Mouse (Mus musculus): ENCODE results near the gene Ptx4. TPM values are rescaled to one million over a fixed set of nuclear protein-coding genes. Genes with fewer than 3 reads are reported as not detected.
A peak's percentile ranks its signal among the peaks of the same experiment; 100 is the strongest.
"Not testable (repeated sequence)": the region's sequence is repeated elsewhere in the genome, so short reads cannot be mapped to it uniquely, and the experiment has no call there.

The Ptx4 gene
- polyA plus RNA-seq, 2 experiments from 2014 or later, result not detected

- ATAC-seq, result peak; percentile 87
Measured at GRCm38 (mm10) chr17:25115664-25116432, 4.7 kb upstream of the Ptx4 start, which contains the start of gene Telo2. Telo2 (minus strand) TSS chr17:25115967.

DNA sequence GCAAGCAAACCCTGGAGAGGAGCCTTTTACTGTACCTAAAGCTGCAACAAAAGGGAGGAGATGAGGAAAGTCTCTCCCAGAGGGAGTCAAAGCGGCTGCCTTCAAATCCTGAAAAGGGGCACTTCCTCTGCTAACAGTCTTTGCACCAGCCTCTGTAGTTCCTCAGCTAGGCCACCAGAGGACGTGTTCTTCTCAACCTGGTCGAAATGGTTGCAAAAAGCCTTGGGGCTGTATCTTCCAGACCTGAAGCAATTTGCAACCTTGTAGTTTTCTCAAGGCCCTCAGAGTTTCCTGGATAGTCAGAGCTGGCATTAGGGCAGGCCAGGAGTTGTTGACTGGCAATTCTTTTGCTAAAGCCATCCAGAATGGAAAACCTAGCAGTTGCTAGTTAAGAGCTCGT lies 3.3 kb upstream of the Ptx4 start:
- no peak for ATAC-seq

- no peak for ATAC-seq
Measured at GRCm38 (mm10) chr17:25123979-25124378, 3.4 kb downstream of the Ptx4 start.

DNA sequence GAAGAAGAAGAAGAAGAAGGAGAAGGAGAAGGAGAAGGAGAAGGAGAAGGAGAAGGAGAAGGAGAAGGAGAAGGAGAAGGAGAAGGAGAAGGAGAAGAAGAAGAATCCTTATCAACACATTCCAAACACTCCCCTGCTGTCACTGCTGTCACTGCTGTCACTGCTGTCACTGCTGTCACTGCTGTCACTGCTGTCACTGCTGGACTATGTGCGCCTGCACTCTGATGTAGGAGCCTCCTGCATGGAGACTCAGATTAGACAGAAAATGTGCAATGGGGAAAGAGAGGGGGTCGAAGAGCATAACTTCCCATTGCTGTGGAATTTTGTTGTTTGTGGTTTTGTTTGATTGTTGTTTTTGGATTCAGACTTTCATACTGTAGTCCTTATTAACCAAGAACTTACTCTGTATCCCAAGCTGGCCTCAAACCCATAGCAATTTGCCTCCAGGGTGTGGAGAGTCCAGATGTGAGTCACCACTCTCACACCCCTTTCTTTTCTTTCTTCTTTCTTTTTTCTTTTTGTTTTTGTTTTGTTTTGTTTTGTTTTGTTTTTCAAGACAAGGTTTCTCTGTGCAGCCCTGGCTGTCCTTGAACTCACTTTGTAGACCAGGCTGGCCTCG lies 5.0 kb downstream of the Ptx4 start:
- ATAC-seq, result not testable (repeated sequence)

GRCm38 (mm10) chr17:25127079-25127478 lies 6.5 kb downstream of the Ptx4 start:
- no peak for ATAC-seq

DNA sequence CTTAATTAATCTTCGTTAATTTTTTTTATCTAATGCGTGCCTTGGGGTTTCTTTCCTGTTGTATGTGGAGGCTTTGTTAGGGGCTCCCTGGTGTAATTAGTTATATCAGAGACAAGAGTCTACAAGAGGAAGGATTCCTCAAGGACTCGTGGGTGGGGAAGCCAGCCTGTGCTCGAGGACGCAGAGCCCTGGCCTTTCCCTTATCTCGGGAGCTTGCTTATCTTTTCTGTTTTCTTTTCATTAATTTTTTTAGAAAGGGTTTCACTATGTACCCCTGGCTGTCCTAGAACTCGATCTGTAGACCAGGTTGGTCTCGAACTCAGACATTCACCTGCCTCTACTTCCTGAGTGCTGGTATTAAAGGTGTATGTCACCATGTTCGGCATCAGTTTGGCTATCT lies 7.1 kb downstream of the Ptx4 start:
- no peak for ATAC-seq

GRCm38 (mm10) chr17:25130060-25130459 lies 9.5 kb downstream of the Ptx4 start:
- no peak for ATAC-seq

DNA sequence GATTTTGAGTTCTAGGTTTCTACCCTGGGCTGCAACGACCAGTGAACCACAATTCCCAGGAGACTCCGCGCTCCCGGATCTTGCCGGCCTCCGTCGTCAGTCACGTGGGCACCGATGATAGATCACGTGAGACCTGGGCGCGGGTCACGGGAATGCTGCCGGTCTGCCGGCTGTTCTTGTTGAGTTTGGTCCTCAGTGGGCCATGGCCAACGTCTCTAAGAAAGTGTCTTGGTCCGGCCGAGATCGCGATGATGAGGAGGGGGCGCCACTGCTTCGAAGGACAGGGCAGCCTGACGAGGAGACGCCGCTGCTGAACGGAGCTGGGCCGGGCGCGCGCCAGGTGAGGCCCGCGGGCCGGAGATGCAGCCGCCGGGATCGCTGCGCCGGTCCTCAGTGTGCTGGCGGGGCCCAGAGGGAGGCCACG lies 12.7 kb downstream of the Ptx4 start, which contains the start of gene Clcn7:
Gene Clcn7 (plus strand): TSS at position 117 of the 424 bp plus-strand sequence.
- ATAC-seq, result peak; percentile 96

GRCm38 (mm10) chr17:25135622-25136021 lies 15.1 kb downstream of the Ptx4 start:
- no peak for ATAC-seq

GRCm38 (mm10) chr17:25138803-25139202 lies 18.2 kb downstream of the Ptx4 start:
- ATAC-seq, result no peak

DNA sequence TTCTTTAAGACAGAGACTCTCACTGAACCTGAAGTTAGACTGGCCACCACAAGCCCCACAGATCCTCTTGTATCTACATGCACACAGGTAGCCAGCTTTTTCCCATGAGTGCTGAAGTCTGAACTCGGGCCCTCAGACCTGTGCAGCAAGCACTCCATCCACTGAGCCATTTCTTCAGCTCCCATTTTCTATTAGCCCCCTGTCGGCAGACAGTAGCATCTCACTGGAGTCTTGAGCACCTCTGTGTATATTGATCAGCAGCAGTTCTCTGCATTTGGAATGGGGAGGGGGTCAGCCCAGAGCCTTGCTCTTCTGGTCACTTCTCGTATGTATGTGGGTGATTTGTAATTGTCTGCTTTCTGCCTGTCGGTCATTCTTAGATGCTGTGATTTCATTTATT lies 19.4 kb downstream of the Ptx4 start:
- ATAC-seq, result no peak

GRCm38 (mm10) chr17:25162161-25162560 lies 41.6 kb downstream of the Ptx4 start, which contains the start of gene Ccdc154:
Ccdc154 (plus strand) TSS chr17:25162461.
- ATAC-seq, result no peak

- ATAC-seq, result no peak
Measured at GRCm38 (mm10) chr17:25163387-25163786, 42.8 kb downstream of the Ptx4 start.

GRCm38 (mm10) chr17:25164770-25165169 lies 44.2 kb downstream of the Ptx4 start:
- no peak for ATAC-seq

DNA sequence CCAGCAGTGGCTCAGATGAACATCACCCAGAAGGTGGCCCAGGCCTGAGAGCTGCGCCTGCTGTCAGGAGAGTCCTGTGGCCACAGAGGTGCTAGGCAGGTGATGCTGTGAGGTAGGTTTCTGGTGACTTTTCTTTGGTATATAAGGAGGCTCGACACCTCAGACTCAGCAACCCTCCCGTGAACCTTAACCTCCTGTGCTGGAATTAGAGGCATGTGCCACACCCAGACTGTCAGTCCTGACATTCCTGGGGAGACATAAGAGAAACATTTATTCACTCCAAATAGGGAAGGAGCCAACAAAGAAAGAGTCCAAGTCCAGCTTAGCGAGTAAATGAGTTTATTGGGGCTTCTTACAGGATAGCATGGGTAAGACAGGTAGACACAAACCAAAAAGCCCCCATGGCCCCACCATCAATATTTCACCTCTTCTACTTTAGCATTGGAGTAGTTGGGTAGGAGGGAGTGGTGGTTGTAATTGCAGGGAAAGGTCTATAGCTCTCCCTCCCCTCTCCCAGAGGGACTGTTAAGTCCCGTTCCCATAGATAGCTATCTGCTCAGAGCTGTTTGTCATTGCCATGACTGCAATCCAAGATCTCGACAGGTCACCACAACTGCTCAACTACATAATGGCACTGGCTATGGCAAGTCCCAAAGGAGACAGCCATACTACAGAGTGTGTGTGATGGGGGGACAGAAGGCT lies 45.6 kb downstream of the Ptx4 start:
- no peak for ATAC-seq

- ATAC-seq, result no peak
Measured at GRCm38 (mm10) chr17:25169706-25170105, 49.1 kb downstream of the Ptx4 start.

- no peak for ATAC-seq
Measured at GRCm38 (mm10) chr17:25172558-25172957, 52.0 kb downstream of the Ptx4 start.

Other genes with a start within 250 kb of the Ptx4 start
- gene Nubp2, start 234.4 kb upstream of the Ptx4 start, polyA plus RNA-seq (2017; shearing (Covaris generic)), result 100 to 1,000 TPM in 1 of 2 experiments, 10 to 100 TPM in 1; 76.6 to 104 TPM
- gene Spsb3, start 234.1 kb upstream of the Ptx4 start, polyA plus RNA-seq (2017; shearing (Covaris generic)), result 10 to 100 TPM; 53.0 to 59.5 TPM
- 10 to 100 TPM; 19.9 to 41.4 TPM for gene Eme2, start 225.7 kb upstream of the Ptx4 start, polyA plus RNA-seq (2017; shearing (Covaris generic))
- gene Mrps34, start 225.6 kb upstream of the Ptx4 start, polyA plus RNA-seq (2017; shearing (Covaris generic)), result 10 to 100 TPM; 74.5 to 78.5 TPM
- 10 to 100 TPM; 40.7 to 52.5 TPM for gene Nme3, start 224.3 kb upstream of the Ptx4 start, polyA plus RNA-seq (2017; shearing (Covaris generic))
- 10 to 100 TPM; 31.7 to 41.9 TPM for gene Mapk8ip3, start 183.8 kb upstream of the Ptx4 start, polyA plus RNA-seq (2017; shearing (Covaris generic))
- gene Jpt2, start 160.1 kb upstream of the Ptx4 start, polyA plus RNA-seq (2017; shearing (Covaris generic)), result 10 to 100 TPM; 28.2 to 39.5 TPM
- 1 to 10 TPM; 6.1 to 7.4 TPM for gene Cramp1l, start 105.0 kb upstream of the Ptx4 start, polyA plus RNA-seq (2017; shearing (Covaris generic))
- gene Ift140, start 104.7 kb upstream of the Ptx4 start, polyA plus RNA-seq (2017; shearing (Covaris generic)), result 10 to 100 TPM; 12.3 to 25.1 TPM
- under 1 TPM; 0.56 to 0.79 TPM for gene Tmem204, start 37.2 kb upstream of the Ptx4 start, polyA plus RNA-seq (2017; shearing (Covaris generic))
- gene Telo2, start 4.8 kb upstream of the Ptx4 start, polyA plus RNA-seq (2017; shearing (Covaris generic)), result 10 to 100 TPM; 24.4 to 36.8 TPM
- gene Clcn7, start 12.6 kb downstream of the Ptx4 start, polyA plus RNA-seq (2017; shearing (Covaris generic)), result 10 to 100 TPM; 18.2 to 33.2 TPM
- not detected for gene Ccdc154, start 41.7 kb downstream of the Ptx4 start, polyA plus RNA-seq (2017; shearing (Covaris generic))
- gene Gm38655, start 54.7 kb downstream of the Ptx4 start, polyA plus RNA-seq (2017; shearing (Covaris generic)), result not detected
- 10 to 100 TPM; 15.6 to 20.7 TPM for gene BC003965, start 63.8 kb downstream of the Ptx4 start, polyA plus RNA-seq (2017; shearing (Covaris generic))
- 10 to 100 TPM; 18.4 to 30.0 TPM for gene Unkl, start 67.6 kb downstream of the Ptx4 start, polyA plus RNA-seq (2017; shearing (Covaris generic))
- gene Gnptg, start 119.4 kb downstream of the Ptx4 start, polyA plus RNA-seq (2017; shearing (Covaris generic)), result 10 to 100 TPM; 76.7 to 77.2 TPM
- 10 to 100 TPM; 35.1 to 36.0 TPM for gene Tsr3, start 119.4 kb downstream of the Ptx4 start, polyA plus RNA-seq (2017; shearing (Covaris generic))
- gene Baiap3, start 135.6 kb downstream of the Ptx4 start, polyA plus RNA-seq (2017; shearing (Covaris generic)), result 10 to 100 TPM; 14.4 to 31.1 TPM
- gene Ube2i, start 153.9 kb downstream of the Ptx4 start, polyA plus RNA-seq (2017; shearing (Covaris generic)), result 100 to 1,000 TPM; 417 to 488 TPM
- gene Prss34, start 177.6 kb downstream of the Ptx4 start, polyA plus RNA-seq (2017; shearing (Covaris generic)), result not detected
- not detected for gene Prss28, start 187.9 kb downstream of the Ptx4 start, polyA plus RNA-seq (2017; shearing (Covaris generic))
- gene Prss29, start 197.9 kb downstream of the Ptx4 start, polyA plus RNA-seq (2017; shearing (Covaris generic)), result not detected
- gene Tpsab1, start 224.8 kb downstream of the Ptx4 start, polyA plus RNA-seq (2017; shearing (Covaris generic)), result not detected
- gene Tpsb2, start 245.5 kb downstream of the Ptx4 start, polyA plus RNA-seq (2017; shearing (Covaris generic)), result not detected
- gene Tpsg1, start 248.5 kb downstream of the Ptx4 start, polyA plus RNA-seq (2017; shearing (Covaris generic)), result not detected

Measured in CD4-positive, CD25-positive, alpha-beta regulatory T cell, adult 4 months (primary cell).